Mouse (Mus musculus) myocyte (in vitro differentiated cells): ENCODE measurements around the gene Pacsin1. TPM values are rescaled to one million over a fixed set of nuclear protein-coding genes. Genes with fewer than 3 reads are reported as not detected.
A peak's percentile ranks its signal among the peaks of the same experiment; 100 is the strongest.

Source experiments
- H3K27me3 ChIP-seq: one replicate; pipeline ENCODE4 v1.6.1; 2011; ENCODE audit not compliant: control insufficient read depth, insufficient read depth, insufficient read length
- H3K36me3 ChIP-seq: one replicate; pipeline ENCODE4 v1.6.1; 2011; ENCODE audit not compliant: control insufficient read depth, insufficient read depth
- H3K4me2 ChIP-seq: one replicate; pipeline ENCODE4 v1.6.1; 2011; ENCODE audit warnings: low read depth, control low read depth
- H3K4me3 ChIP-seq: one replicate; pipeline ENCODE4 v1.5.1; 2011; ENCODE audit warnings: mild to moderate bottlenecking, control low read depth, moderate library complexity
- H3K79me2 ChIP-seq: one replicate; pipeline ENCODE4 v1.6.1; 2011; ENCODE audit not compliant: control insufficient read depth, insufficient read depth
- H3ac ChIP-seq: one replicate; pipeline ENCODE4 v1.6.1; 2011; ENCODE audit not compliant: control insufficient read depth, insufficient read length
- CEBPB ChIP-seq: IDR thresholded peaks from 2 replicates; pipeline ENCODE4 v1.6.1; 2011; ENCODE audit warnings: mild to moderate bottlenecking, moderate library complexity; ENCODE audit not compliant: poor library complexity, insufficient read depth, severe bottlenecking
- E2F4 ChIP-seq: IDR thresholded peaks from one replicate; pipeline ENCODE4 v1.6.1; 2011; ENCODE audit warnings: mild to moderate bottlenecking, control low read depth, moderate library complexity; ENCODE audit not compliant: insufficient read depth
- MAX ChIP-seq: IDR thresholded peaks from one replicate; pipeline ENCODE4 v1.6.1; 2011; ENCODE audit warnings: low read depth, mild to moderate bottlenecking, control low read depth
- MYOD1 ChIP-seq, 3 experiments: IDR thresholded peaks; one replicate each; pipeline ENCODE4 v1.6.1; 2011; ENCODE audit warnings: control low read depth in 2 of 3, low read depth in 2 of 3, mild to moderate bottlenecking in 2 of 3, moderate library complexity in 1 of 3; ENCODE audit not compliant: insufficient read length in 2 of 3, control insufficient read depth in 1 of 3
- MYOG ChIP-seq, 3 experiments: IDR thresholded peaks; one replicate each; pipeline ENCODE4 v1.6.1; 2011; ENCODE audit warnings: control low read depth in 2 of 3, low read depth in 2 of 3, mild to moderate bottlenecking in 2 of 3; ENCODE audit not compliant: insufficient read length in 2 of 3, control insufficient read depth in 1 of 3, insufficient read depth in 1 of 3
- POLR2A ChIP-seq: IDR thresholded peaks from one replicate; pipeline ENCODE4 v1.6.1; 2011; ENCODE audit warnings: low read depth, mild to moderate bottlenecking, control low read depth, moderate library complexity; ENCODE audit not compliant: insufficient read length
- POLR2AphosphoS2 ChIP-seq: IDR thresholded peaks from one replicate; pipeline ENCODE4 v1.6.1; 2011; ENCODE audit warnings: low read depth, control low read depth; ENCODE audit not compliant: insufficient read length
- REST ChIP-seq: IDR thresholded peaks from one replicate; pipeline ENCODE4 v1.6.1; 2011; ENCODE audit warnings: mild to moderate bottlenecking, control low read depth, moderate library complexity; ENCODE audit not compliant: insufficient read depth, insufficient read length
- SRF ChIP-seq: IDR thresholded peaks from one replicate; pipeline ENCODE4 v1.6.1; 2011; ENCODE audit warnings: low read depth; ENCODE audit not compliant: control insufficient read depth, insufficient read length
- TCF12 ChIP-seq: IDR thresholded peaks from one replicate; pipeline ENCODE4 v1.6.1; 2011; ENCODE audit warnings: mild to moderate bottlenecking, control low read depth; ENCODE audit not compliant: poor library complexity, insufficient read depth, severe bottlenecking
- TCF3 ChIP-seq: IDR thresholded peaks from one replicate; pipeline ENCODE4 v1.6.1; 2011; ENCODE audit warnings: low read depth, control low read depth; ENCODE audit not compliant: insufficient read length
- USF1 ChIP-seq: IDR thresholded peaks from one replicate; pipeline ENCODE4 v1.6.1; 2011; ENCODE audit warnings: low read depth, mild to moderate bottlenecking, control low read depth, moderate library complexity
- polyA plus RNA-seq: library from polyadenylated mRNA; unstranded; fragments of >200 nt; fragmentation: generic; extraction: Trizol; gene quantifications from one replicate; pipeline ENCODE4 v1.2.1, GENCODE M21; 2012; ENCODE audit warnings: missing spikeins

The Pacsin1 gene
- polyA plus RNA-seq, 1 experiment: 3.0 TPM

- Histone ChIP-seq H3K36me3 (no peaks in the 10 kb centered on the region), H3K4me2 (peak within 1 kb of the TSS; percentile 96), H3ac (peak within 1 kb of the TSS; percentile 87), H3K79me2 (peaks cover 40% of the 10 kb centered on the region), H3K4me3 (peak within 1 kb of the TSS; percentile 71), H3K27me3 (no peaks in the 10 kb centered on the region)
- TF ChIP-seq MYOG (IDR thresholded peaks at IDR 0.05; ENCODE audit: control insufficient read depth in 1 of 3, insufficient read depth in 1 of 3, insufficient read length in 2 of 3, low read depth in 2 of 3) (peak in 2 of 3 experiments; percentile 70 to 76), MAX (peak; percentile 12), TCF3 (peak; percentile 9), E2F4 (no peak), POLR2AphosphoS2 (peak; percentile 67), MYOD1 (IDR thresholded peaks at IDR 0.05; ENCODE audit: control insufficient read depth in 1 of 3, insufficient read length in 2 of 3, low read depth in 2 of 3) (peak in 2 of 3 experiments; percentile 63 to 81), REST (peak; percentile 14), CEBPB (no peak), SRF (peak; percentile 72), POLR2A (peak; percentile 93), TCF12 (no peak), USF1 (no peak)
These were observed 31.7 kb upstream of the Pacsin1 start, which contains the start of gene Nudt3 for GRCm38 (mm10) chr17:27623360-27624326. TSS of gene Nudt3 (minus strand) at chr17:27623495.

- Histone ChIP-seq H3K4me2 (no peak overlapping the region), H3K79me2 (peaks cover 20% of the 10 kb centered on the region), H3K36me3 (peaks cover 4% of the 10 kb centered on the region), H3ac (no peak overlapping the region), H3K4me3 (no peak overlapping the region), H3K27me3 (no peaks in the 10 kb centered on the region)
- TF ChIP-seq REST (no peak), MAX (no peak)
These were observed 29.7 kb upstream of the Pacsin1 start for GRCm38 (mm10) chr17:27625455-27626251.

- peaks cover 14% of the 10 kb centered on the region for H3K36me3 ChIP-seq
- no peak overlapping the region for H3K4me3 ChIP-seq
- H3ac ChIP-seq: no peak overlapping the region
- TF ChIP-seq TCF3 (no peak), MYOG (IDR thresholded peaks at IDR 0.05; ENCODE audit: control insufficient read depth in 1 of 3, insufficient read depth in 1 of 3, insufficient read length in 2 of 3, low read depth in 2 of 3) (no peak), CEBPB (no peak), SRF (no peak), MAX (no peak), USF1 (no peak), POLR2AphosphoS2 (no peak), TCF12 (no peak)
- peaks cover 13% of the 10 kb centered on the region for H3K79me2 ChIP-seq
- no peaks in the 10 kb centered on the region for H3K27me3 ChIP-seq
- no peak overlapping the region for H3K4me2 ChIP-seq
These were observed 28.6 kb upstream of the Pacsin1 start for GRCm38 (mm10) chr17:27626681-27627080.

GRCm38 (mm10) chr17:27627451-27627850 is 27.9 kb upstream of the Pacsin1 start:
- TF ChIP-seq TCF3 (no peak), POLR2AphosphoS2 (peak; percentile 41)
- peaks cover 22% of the 10 kb centered on the region for H3K36me3 ChIP-seq
- no peaks in the 10 kb centered on the region for H3K27me3 ChIP-seq
- H3K4me2 ChIP-seq: no peak overlapping the region
- no peak overlapping the region for H3ac ChIP-seq
- peaks cover 13% of the 10 kb centered on the region for H3K79me2 ChIP-seq
- H3K4me3 ChIP-seq: no peak overlapping the region

GRCm38 (mm10) chr17:27628376-27628775 is 26.9 kb upstream of the Pacsin1 start:
- no peak overlapping the region for H3ac ChIP-seq
- no peak overlapping the region for H3K4me3 ChIP-seq
- TF ChIP-seq POLR2AphosphoS2: no peak
- TF ChIP-seq TCF12: no peak
- TF ChIP-seq CEBPB: no peak
- peaks cover 21% of the 10 kb centered on the region for H3K79me2 ChIP-seq
- no peaks in the 10 kb centered on the region for H3K27me3 ChIP-seq
- no peak overlapping the region for H3K4me2 ChIP-seq
- H3K36me3 ChIP-seq: peaks cover 31% of the 10 kb centered on the region
